Mouse (Mus musculus) left cerebral cortex, adult 2 months (tissue): ENCODE measurements around the gene Flnc. TPM values are rescaled to one million over a fixed set of nuclear protein-coding genes. Genes with fewer than 3 reads are reported as not detected.

Experiments
- DNase-seq, 2 experiments: peaks; one replicate each; pipeline ENCODE4 v3.0.0; 2021 to 2022; ENCODE audit warnings: low spot score in 2 of 2, mixed read lengths in 1 of 2; ENCODE audit errors: extremely low spot score in 1 of 2
- H3K27ac ChIP-seq: fragments of 200-600 bp; 2 replicates; pipeline ENCODE4 v1.8.1; 2022
- H3K4me3 ChIP-seq: fragments of 200-600 bp; 2 replicates; pipeline ENCODE4 v1.8.1; 2022
- CTCF ChIP-seq: fragments of 200-600 bp; IDR thresholded peaks from 2 replicates; pipeline ENCODE4 v1.8.1; 2022; ENCODE audit warnings: antibody characterized with exemption, mild to moderate bottlenecking, moderate library complexity
- intact Hi-C: fragments of 180-260 bp; cut with DNase I; formaldehyde crosslinking; loops from one replicate; pipeline ENCODE4 v1.15.1; 2025
- total RNA-seq, 2 experiments: library from RNA; stranded (reverse); gene quantifications; 2 replicates each; pipeline ENCODE4 v1.2.3; 2021

The Flnc gene
- total RNA-seq, 2 experiments from 2014 or later, result 1.2 to 1.7 TPM

DNA sequence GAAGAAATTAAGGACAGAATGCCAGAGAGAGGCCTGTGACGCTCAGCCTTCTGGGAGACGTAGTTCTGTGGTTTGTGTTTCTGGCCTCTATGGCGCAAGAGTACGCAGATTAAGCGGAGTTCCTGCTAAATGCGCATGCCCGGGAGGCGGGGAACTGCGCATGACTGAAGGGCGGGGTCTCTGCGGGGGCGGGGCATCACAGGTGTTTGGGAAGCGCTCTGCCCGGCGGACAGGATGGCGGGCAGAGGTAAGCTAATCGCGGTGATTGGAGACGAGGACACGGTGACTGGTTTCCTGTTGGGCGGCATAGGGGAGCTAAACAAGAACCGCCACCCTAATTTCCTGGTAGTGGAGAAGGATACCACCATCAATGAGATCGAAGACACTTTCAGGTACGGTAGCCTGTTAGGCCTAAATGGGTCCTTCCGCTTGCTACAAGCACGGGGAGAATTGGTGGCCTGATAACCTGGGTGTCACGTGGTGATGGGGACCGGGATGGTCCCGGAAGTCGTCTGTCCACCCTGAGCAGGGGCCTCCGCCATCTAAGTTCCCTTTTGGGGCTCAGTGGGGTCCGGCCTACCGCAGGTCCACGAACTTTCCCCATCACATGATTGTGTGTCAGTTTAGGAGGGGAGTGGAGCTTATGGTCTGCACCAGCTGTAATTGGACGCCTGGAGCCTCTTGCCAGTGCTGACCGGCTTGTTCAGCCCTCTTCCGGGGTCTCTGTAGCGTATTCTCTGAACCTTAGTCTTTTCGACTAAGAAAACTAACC, 34.7 kb downstream of the Flnc start, which contains the start of gene Atp6v1f:
TSS of gene Atp6v1f (plus strand) at position 136 of the 772 bp plus-strand sequence.
- Histone ChIP-seq H3K4me3 (peak within 1 kb of the TSS; percentile 92), H3K27ac (peak within 1 kb of the TSS; percentile 90)
- intact Hi-C loops, result no loop called here
- DNase-seq, result peak; percentile 88 to 91
- no peak for TF ChIP-seq CTCF

DNA sequence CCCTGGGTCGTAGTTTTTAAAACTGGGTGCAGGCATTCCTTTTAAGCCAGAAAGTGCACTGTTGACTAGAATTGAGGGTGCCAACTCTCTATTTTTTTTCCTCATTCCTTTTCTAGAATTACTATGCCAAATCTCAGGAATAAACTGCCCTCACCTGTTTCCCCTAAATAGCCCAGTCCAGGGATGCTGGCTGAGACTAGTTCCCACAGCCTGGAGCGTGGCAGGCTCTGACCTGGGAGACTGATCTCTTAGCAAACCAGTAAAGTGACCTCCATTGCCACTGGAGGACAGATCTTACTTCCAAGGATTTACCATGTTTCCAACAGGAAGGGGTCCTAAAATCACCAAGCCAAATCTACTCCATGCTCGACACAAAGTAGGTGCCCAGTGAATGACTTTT, 35.8 kb downstream of the Flnc start:
- no peak overlapping the region for H3K27ac ChIP-seq
- intact Hi-C loops, result no loop called here
- peak overlapping the region; percentile 92 for H3K4me3 ChIP-seq

DNA sequence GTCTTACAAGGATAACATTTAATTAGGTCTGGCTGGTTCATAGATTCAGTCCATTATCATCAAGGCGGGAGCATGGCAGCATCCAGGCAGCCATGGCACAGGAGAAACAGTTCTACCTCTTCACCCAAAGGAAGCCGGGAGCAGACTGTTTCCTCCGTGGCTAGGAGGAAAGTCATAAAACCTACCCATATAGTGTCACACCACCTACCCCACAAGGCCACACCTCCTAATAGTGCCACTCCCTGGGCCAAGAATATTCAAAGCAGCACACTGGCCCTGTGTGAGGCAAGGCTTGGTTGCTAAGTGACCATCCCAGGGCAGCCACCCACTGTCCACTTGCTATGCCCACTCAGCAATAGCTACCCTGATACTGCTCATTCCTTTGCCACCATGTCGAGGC, 38.1 kb downstream of the Flnc start, which contains the start of gene Atp6v1fnb:
TSS of gene Atp6v1fnb (plus strand) at position 301 of the 400 bp plus-strand sequence.
- DNase-seq, result no peak
- Histone ChIP-seq H3K4me3 (no peak within 1 kb of the TSS), H3K27ac (no peak within 1 kb of the TSS)
- intact Hi-C loops, result no loop called here
- no peak for TF ChIP-seq CTCF

More for the DNA sequence above, 35.8 kb downstream of the Flnc start:
- no peak for DNase-seq
- TF ChIP-seq CTCF, result no peak

DNA sequence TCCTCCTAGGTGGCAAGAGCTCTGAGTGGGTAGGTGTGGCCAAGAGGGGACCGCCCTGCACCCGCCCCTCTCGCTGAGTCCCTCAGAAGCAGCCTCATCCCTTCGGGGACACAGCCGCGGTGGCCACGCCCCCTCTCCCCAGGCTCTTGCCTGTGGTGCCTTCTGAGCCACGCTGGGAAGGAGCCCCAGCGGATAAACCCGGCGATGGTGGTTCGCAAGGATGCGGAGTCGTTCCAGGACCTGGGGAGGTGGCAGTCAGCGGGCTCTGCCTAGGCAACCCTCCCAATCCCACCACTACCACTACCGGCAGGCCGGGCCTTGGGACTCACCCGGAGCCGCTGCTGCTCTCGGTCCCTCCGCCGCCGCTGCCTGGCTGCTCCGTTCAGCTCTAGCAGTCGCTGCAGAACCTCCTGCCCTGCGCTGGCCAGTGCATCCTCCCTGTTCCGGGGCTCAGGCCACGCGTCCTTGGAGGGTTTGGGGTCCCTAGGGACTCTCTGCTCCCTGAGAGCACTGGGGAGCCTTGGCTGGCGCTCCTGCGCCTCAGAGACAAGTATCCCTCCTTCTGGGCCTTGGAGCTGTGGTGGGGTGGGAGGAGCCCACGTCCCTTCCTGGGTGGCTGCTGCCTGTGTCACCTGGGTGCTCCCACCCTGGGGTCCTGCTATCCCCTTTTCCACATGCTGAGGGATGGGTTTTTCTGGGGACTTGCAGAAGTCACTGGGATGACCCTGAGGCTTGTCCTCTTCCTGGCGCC, 41.1 kb downstream of the Flnc start:
- intact Hi-C loops, result no loop called here
- DNase-seq, result peak; percentile 71 to 78
- H3K27ac ChIP-seq, result peak overlapping the region; percentile 55; the same call in 1 of the 2 replicates

DNA sequence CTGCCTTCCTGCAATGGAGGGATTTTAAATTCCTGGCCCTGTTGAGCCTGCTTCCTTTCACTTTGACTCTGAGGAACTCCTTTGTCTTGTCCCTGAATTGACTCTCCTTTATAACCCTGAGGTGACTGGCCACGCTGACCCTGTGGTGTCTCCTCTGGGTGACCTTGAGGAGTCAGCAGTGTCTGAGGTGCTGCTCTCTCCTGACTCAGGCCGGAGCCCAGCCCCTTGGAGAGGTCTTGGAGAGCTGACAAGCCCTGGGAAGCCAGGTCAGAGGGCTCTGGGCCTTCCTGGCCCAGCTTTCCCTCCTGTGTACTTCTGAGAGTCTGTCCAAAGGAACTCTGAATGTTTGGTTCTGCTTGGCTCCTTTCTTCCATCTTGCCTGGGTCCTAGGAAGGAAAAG, 41.7 kb downstream of the Flnc start:
- intact Hi-C loops, result no loop called here
- Histone ChIP-seq H3K27ac (no peak overlapping the region), H3K4me3 (no peak overlapping the region; the same call in 1 of the 2 replicates)
- DNase-seq, result no peak
- TF ChIP-seq CTCF, result no peak

More for the DNA sequence above, 41.1 kb downstream of the Flnc start:
- TF ChIP-seq CTCF, result no peak
- H3K4me3 ChIP-seq, result peak overlapping the region; percentile 53

DNA sequence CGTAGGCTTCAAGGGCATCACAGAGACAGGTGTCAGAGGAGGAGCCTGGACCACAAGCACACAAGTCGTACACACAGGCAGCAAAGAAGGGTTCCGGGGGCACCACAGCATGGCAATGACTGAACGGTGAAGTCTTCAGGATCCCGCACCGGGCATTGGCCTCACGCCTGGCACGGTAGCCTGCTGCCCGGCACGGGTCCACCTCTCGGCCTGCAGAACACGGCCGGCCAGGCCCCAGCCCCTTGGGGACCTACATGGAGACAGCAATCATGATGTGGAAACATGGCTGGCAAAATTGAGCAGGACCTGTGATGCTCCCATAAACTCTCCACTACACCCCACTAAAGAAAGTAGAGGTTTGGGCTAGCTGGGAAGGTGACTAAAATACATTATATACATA, 49.6 kb downstream of the Flnc start:
- intact Hi-C loops, result no loop called here
- no peak for TF ChIP-seq CTCF
- H3K27ac ChIP-seq, result no peak overlapping the region
- no peak for DNase-seq
- H3K4me3 ChIP-seq, result no peak overlapping the region

DNA sequence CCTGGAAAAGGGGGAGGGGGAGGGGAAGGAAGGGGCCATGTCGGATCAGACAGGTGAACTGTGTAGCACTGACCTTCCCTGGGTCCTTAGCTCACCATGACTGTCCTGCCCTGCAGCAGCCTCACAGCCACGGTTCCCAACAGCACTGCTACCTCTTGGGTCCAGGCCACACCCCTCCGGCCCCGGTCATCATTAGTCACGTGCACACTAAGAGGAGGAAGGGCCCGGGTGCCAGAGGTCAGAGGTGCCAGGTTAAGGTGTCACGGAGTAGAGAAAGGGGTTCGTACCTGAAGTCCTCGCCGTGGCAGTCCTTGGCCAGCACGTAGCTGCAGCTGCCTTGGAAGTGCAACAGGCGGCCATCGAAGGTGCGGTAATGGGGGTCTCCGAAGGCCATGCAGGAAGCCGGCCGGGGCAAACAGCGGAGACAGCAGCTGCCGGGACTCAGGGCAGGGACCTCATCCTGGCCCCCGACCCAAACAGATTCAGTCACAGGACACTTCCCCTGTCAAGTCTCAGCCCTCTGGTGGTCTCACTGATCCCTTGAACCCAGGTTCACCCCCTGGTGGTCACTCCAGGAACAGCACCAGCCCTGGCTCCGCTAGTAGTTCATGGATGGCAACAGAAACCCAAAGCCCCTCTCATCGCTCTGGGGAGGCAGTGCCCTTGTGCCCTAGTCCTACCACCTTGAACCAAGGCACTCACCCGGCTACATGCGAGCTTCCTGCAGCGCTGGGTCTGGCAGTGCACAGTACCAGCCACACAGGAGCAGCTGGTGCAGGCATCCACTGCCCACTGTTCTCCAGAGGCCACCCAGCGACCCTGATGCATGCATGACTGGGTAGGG, 51.9 kb downstream of the Flnc start:
- peak overlapping the region; percentile 38 for H3K4me3 ChIP-seq
- peak; percentile 32 to 62 for DNase-seq
- intact Hi-C loops, result no loop called here
- H3K27ac ChIP-seq, result no peak overlapping the region
- TF ChIP-seq CTCF, result peak; percentile 82

DNA sequence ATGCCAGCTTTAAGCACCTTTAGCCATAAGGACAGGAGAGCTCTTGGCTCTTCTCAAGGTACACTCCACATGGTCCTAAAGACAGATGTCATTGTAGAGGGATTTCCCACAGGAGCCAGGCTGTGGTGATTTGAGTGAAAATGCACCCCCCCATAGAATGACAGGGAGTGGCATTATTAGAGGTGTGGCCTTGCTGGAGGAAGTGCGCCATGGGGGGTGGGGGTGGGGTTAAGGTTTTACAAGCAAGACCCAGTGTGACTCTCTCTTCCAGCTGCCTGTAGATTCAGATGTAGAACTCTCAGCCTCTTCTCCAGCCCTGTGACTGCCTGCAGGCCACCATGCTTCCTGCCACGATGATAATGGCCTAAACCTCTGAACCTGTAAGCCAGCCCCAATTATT, 52.9 kb downstream of the Flnc start:
- no peak overlapping the region for H3K27ac ChIP-seq
- TF ChIP-seq CTCF, result no peak
- H3K4me3 ChIP-seq, result no peak overlapping the region
- intact Hi-C loops, result no loop called here
- DNase-seq, result no peak

DNA sequence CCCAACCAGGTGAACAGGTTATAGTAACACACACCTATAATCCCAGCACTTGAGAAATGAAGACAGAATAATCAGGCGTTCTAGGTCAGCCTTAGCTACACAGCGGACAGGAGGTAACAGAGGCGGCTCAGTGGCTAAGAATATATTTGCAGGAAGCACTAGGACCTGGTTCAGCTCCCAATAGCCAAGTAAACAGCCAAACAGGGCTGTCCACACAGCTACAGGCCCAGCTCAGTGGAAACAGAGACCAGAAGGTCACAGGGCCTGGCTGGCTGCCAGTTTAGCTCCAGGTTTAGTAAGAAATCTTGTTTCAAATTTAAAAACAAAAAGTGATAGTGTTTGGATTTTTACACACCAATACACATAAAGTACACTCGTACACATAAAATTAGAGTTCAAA, 61.0 kb downstream of the Flnc start:
- no peak overlapping the region for H3K27ac ChIP-seq
- DNase-seq, result no peak
- no peak for TF ChIP-seq CTCF
- intact Hi-C loops, result no loop called here
- no peak overlapping the region for H3K4me3 ChIP-seq

DNA sequence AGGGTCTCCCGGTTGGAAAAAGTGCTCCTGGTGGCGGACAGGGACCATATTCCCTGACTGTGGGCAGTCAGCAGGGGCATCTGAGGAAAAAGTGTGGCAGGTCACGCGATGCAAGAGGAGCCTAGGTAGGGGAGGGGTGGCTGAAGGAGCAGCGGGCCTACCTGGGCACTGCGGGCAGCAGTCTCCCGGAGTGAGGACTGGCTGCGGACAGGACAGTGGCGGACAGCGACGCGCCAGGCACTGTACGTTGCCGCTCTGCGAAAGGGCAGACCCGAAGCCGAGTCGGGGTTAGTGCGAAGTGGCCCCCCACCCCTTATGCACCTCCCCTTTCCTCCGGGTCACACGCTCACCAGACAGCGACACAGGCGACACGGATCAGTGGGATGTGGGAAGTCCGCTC, 63.2 kb downstream of the Flnc start:
- Histone ChIP-seq H3K4me3 (no peak overlapping the region), H3K27ac (no peak overlapping the region)
- no peak for TF ChIP-seq CTCF
- no peak for DNase-seq
- intact Hi-C loops, result no loop called here

DNA sequence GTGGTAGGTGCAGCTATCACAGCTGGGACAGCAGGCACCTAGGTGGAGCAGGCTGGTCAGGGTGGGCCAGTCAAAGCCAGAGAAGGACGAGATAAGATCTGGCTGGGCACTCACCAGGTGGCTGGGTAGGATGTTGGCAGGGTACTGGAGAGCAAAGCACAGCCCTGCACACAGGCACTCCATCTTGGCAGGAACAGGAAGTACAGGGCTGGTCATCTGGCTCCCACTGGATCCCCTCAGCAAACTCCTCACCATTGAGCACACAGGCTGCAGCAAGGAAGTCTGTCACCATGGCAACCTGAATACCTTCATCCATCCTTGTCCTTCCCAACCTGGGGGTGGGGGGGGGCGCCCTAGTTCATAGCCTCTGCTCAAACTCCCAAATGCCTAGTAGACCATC, 64.7 kb downstream of the Flnc start:
- intact Hi-C loops, result no loop called here
- no peak for DNase-seq
- no peak for TF ChIP-seq CTCF
- Histone ChIP-seq H3K27ac (no peak overlapping the region), H3K4me3 (no peak overlapping the region)
